Mouse (Mus musculus): ENCODE measurements around the gene Zswim3.

Gene Zswim3

DNA sequence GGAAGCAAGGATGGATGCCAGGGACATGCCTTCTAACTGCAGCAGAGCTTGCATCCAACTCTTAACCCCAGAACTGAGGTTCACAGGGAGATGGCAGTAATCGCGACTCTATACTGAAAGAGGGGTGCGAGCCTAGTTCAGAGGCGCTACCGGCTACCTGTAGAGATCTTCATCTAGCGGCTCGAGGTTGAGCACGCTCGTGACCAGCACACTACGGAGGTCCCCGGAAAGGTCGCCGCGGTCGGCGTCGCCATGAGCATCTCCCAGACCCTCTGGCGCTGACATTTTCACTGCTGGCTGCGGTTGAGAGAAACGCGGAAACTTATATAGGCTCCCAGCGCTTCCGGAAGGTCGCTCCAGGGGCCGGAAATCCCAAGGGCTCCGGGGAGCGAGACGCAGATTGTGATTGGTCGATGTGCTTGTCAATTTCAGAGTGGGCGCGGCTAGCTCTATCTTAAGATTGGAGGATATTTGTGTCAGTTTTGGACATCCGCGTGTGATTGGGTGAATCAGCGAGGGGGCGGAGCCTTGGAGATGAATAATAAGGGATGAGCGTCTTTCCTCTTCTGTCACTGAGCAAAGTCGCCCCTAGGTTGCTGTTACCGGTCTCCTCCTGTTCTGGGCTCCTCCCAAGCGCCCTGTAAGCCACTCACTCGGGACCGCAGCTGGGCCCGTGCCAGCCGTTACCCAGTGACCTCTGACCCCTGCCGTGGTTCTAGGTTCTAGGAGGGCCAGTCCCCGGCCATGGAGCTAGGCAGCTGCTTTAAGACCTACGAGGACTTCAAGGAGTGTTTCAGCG lies at the start of gene Zswim3, which contains the start of gene Acot8:
Gene Zswim3 (plus strand): TSS at position 566 of the 799 bp plus-strand sequence.
Gene Acot8 (minus strand): TSS at position 350 of the 799 bp plus-strand sequence.
- DNase-seq (ENCODE audit: low spot score in 2 of 2): peak; percentile 98

DNA sequence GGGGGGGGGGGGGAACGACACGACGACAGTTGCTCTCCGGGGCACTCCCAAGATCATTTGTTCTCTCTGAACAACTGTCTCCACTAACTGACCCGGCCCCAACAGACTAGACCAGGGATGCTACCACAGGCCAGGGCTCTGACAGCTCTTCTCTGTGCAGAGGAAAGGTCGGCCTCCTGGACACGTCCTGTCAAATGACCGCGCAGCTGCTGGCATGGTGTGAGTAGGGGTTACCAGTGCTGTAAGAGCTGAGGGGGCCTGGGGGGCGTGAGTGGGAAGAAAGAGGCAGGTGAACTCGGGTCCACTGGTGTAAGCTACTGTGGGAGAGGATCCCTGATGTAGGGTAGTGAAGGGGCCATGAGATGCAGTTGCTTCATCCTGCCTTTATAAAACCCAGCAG lies 47.1 kb upstream of the Zswim3 start:
- DNase-seq (ENCODE audit: low spot score in 2 of 2): no peak

GRCm38 (mm10) chr2:164758692-164759091 lies 46.2 kb upstream of the Zswim3 start:
- DNase-seq (ENCODE audit: low spot score in 2 of 2): no peak

DNA sequence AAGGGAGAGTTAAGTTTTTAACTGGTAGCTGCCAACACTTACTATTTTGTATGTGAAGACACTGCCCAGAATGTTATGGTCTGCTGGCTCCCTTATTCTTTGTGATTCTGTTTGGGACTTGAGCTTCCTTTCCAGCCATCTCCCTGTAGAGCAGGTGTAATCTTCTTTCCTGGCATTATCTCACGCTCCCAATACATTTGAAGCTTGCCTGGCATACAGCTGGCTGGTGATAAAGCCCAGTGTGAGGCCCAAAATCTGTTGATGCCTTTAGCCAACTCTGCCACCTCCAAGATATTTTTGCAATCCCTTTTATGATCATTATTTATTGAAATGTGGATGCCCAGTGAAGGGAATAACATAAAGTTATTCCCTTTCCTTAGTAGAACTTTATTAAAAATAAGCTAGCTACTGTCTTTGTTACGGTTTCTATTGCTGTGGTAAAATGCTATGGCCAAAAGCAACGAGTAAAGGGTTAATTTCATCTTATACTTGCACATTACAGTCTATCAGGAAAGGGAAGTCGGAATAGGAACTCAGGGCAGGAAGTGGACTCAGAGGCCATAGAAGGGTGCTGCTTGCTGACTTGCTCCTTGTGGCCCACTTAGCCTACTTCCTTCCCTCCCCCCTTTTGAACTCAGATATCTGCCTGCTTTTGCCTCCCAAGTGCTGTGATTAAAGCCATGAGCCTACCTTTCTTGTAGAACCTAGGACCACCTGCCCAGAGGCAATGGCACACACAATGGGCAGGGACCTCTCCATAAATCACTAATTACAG lies 44.7 kb upstream of the Zswim3 start:
- no peak for DNase-seq (ENCODE audit: low spot score in 2 of 2)

- no peak for DNase-seq (ENCODE audit: low spot score in 2 of 2)
These were observed 43.4 kb upstream of the Zswim3 start for GRCm38 (mm10) chr2:164761502-164761901.

- no peak for DNase-seq (ENCODE audit: low spot score in 2 of 2)
These were observed 42.9 kb upstream of the Zswim3 start for GRCm38 (mm10) chr2:164761971-164762370.

DNA sequence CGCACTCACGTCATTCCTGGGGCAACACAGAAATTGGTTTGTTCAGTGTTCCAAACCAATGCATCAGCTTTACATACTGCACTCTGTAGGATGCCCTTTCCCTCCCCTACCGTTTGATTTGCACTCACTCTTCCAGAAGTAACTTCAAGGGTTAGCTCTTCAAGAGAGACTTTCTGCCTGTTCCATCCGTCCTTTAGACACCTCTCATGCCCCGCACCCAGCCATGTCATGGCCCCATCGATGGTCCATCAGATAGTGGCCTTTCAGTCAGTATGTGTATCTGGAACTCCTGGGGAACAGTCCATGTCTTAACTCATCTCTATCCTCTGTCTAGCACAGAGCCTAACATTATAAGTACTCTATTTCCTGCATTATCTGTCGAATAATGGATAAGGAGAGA lies 42.3 kb upstream of the Zswim3 start:
- DNase-seq (ENCODE audit: low spot score in 2 of 2): no peak

DNA sequence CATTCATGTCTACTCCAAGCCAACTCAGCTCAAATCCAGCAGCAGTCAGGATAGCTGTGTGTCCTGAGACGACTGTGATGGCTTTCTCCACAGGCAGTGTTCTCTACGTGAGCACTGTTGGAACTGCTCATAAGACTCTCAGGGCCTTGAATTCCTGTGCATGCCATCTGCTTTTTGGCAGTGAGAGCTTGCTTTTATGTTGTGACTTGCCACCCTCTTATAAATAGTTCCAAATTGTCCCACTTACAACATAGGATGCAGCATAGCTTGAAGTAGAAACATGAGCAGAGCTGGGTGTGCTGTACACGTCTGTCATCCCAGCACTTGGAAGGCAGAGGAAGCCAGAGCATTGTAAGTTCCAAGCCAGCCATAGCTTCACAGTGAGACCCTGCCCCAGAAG lies 39.1 kb upstream of the Zswim3 start:
- no peak for DNase-seq (ENCODE audit: low spot score in 2 of 2)

- DNase-seq (ENCODE audit: low spot score in 2 of 2): no peak
These were observed 36.9 kb upstream of the Zswim3 start for GRCm38 (mm10) chr2:164767812-164768540.

GRCm38 (mm10) chr2:164769258-164770037 lies 35.5 kb upstream of the Zswim3 start, which contains the start of gene Ube2c:
Ube2c (plus strand) TSS chr2:164769898.
- DNase-seq (ENCODE audit: low spot score in 2 of 2): peak; percentile 95 to 97

- DNase-seq (ENCODE audit: low spot score in 2 of 2): no peak
These were observed 34.6 kb upstream of the Zswim3 start for GRCm38 (mm10) chr2:164770279-164770678.

DNA sequence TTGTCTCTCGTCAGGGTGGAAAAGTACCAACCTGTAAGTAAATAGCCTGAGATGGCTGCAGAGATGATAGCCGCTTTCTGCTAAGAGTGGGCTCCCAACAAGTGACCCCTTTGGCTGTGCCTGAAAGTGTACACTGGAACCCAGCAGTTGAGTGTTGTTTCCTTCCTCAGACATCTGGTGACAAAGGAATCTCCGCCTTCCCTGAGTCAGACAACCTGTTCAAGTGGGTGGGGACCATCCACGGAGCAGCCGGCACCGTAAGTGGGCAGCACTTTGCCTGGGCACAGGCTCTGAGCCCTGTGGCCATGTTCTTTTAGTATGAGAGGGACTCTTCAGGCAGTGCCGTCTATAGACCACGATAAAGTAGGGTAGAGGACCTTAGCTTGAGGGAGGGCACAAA lies 33.8 kb upstream of the Zswim3 start:
- DNase-seq (ENCODE audit: low spot score in 2 of 2): no peak

GRCm38 (mm10) chr2:164773229-164773988 lies 31.5 kb upstream of the Zswim3 start:
- DNase-seq (ENCODE audit: low spot score in 2 of 2): no peak

DNA sequence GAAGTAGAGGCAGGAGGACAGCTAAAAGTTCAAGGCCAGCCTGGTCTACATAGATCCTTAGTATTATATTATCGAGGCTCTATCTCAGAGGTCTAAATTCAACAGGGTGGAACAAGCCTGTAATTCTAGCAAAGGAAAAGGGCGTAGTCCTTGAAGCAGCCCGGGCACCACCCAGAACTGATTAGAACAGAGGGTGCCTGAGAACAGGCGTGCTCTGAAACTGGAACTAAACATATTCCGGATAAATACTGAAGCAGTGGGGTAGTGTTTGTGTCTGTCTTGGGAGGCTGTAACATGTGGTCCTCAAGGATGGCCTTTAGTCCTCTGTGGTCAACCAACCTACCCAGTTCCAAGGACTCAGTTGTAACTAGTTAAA lies 30.9 kb upstream of the Zswim3 start:
- DNase-seq (ENCODE audit: low spot score in 2 of 2): no peak

DNA sequence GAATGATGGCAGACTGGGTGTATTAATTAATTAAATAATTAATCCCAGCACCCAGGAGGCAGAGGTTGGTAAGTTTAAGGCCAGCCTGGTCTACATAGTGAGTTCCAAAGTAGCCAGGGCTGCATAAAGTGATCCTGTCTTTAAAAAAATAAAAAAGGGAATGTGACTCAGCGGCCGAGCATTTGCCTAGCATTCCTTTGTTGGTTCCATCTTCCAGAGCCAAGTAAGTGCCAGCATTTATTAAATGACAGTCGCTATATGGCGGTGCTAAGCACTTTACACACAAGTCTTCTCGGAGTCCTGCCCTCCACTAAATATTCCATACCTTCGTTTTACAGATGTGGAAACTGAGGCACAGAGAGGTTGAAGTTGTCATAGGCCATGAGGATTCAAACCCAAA lies 28.8 kb upstream of the Zswim3 start:
- no peak for DNase-seq (ENCODE audit: low spot score in 2 of 2)

DNA sequence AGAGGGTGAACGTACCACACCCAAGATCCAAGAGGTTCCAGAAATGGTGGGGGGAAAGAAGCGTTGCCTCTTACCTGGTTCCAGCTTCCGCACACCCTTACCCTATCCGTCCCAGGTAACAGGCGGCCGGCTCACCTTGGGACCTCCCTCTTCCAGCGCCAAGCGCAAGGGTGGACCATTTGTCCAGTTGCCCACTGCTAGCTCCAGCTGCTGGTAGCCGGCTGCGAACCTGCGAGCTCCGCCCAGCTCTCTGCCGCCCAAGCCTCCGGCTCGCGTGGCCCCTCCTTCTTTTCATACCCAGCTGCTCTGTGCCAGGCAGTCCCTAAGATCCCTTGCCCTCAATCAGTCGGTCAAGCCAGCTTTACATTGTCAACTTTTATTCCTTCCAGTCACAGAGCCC lies 28.1 kb upstream of the Zswim3 start:
- no peak for DNase-seq (ENCODE audit: low spot score in 2 of 2)

DNA sequence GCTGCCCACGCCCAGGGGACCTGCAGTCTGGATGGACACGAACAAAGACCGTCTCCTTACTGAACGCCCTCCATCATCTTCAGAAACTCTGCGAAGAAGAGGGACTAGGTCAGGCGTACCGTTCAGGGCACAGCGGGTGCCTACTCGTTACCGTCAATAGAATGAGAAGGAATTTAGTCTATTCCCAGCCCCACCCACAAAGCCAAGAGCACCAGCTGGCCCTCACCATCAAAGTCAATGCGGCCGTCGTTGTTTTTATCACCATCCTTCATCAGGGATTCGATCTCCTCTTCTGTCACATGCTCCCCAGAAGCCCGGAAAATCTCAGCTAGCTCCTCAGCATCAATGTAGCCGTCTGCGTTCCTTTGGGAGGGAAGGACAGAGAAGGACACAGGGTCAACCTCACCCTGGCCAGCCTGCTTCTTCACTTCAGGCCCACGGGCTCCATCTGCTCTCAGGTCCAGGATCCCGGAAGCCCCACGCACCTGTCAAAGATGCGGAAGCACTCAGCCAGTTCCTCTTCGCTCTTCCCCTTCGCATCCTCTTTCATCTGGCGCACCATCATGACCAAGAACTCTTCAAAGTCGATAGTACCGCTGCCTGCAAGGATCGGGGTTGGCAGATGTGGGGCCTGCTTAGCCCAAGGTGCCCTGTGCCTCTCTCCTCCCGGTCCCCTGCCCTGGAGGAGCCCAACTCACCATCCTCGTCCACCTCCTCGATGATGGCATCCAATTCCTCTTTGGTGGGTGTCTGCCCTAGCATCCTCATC lies 27.5 kb upstream of the Zswim3 start:
- no peak for DNase-seq (ENCODE audit: low spot score in 2 of 2)

- no peak for DNase-seq (ENCODE audit: low spot score in 2 of 2)
These were observed 26.9 kb upstream of the Zswim3 start for GRCm38 (mm10) chr2:164778015-164778287.

DNA sequence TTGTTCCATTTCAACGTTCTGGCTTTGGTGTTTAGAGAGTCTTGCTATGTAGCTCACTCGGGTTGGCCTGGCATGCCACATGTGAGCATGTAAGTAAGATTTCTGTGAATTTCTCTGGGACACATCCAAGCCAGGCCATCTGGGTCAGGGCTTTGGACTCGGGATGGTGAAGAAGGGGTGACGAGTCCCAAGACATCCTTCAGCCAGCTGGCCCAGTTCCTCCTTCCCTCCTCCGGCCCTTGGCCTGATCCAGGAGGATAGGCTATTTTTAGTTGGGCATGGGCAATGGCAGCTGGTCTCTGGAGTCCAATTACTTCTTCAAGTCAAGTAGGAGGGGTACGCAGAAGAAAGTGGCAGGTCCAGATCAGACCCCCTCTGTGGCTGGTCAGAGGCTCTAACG lies 26.1 kb upstream of the Zswim3 start:
- no peak for DNase-seq (ENCODE audit: low spot score in 2 of 2)

- DNase-seq (ENCODE audit: low spot score in 2 of 2): no peak
These were observed 25.3 kb upstream of the Zswim3 start, which contains the start of gene Tnnc2 for GRCm38 (mm10) chr2:164779481-164780086. Tnnc2 (minus strand) TSS chr2:164779967.

All from thymus, postnatal 10 days (tissue).